Mouse (Mus musculus) limb, embryonic 11.5 days (tissue): ENCODE measurements around the gene Zswim1. TPM values are rescaled to one million over a fixed set of nuclear protein-coding genes. Genes with fewer than 3 reads are reported as not detected.

Source experiments
- ATAC-seq: fragments of 200-750 bp; cut with Nextera tagmentation; 2 replicates; pipeline ENCODE4 v1.8.0; 2017; ENCODE audit warnings: low read depth; ENCODE audit not compliant: insufficient number of reproducible peaks, low FRiP score, low TSS enrichment
- DNase-seq: peaks from one replicate; pipeline ENCODE4 v3.0.0-alpha.2; 2015; ENCODE audit warnings: low spot score
- H3K27ac ChIP-seq: fragments of 300-500 bp; sonication (generic); replicated peaks from 2 replicates; pipeline ENCODE4 v1.5.1; 2014; ENCODE audit warnings: low read depth, mild to moderate bottlenecking, low read length
- H3K27me3 ChIP-seq: fragments of 300-500 bp; sonication (generic); 2 replicates; pipeline ENCODE4 v1.6.1; 2014; ENCODE audit warnings: mild to moderate bottlenecking, low read length, mixed read lengths; ENCODE audit not compliant: control insufficient read depth, insufficient read depth
- H3K36me3 ChIP-seq: fragments of 300-500 bp; sonication (generic); 2 replicates; pipeline ENCODE4 v1.6.1; 2014; ENCODE audit warnings: mild to moderate bottlenecking, low read length, moderate library complexity, mixed read lengths; ENCODE audit not compliant: control insufficient read depth, insufficient read depth
- H3K4me1 ChIP-seq: fragments of 300-500 bp; sonication (generic); 2 replicates; pipeline ENCODE4 v1.6.1; 2014; ENCODE audit warnings: low read length, mixed read lengths; ENCODE audit not compliant: control insufficient read depth, insufficient read depth
- H3K4me2 ChIP-seq: fragments of 300-500 bp; sonication (generic); 2 replicates; pipeline ENCODE4 v1.6.1; 2014; ENCODE audit warnings: low read depth, mild to moderate bottlenecking, moderate library complexity; ENCODE audit not compliant: severe bottlenecking
- H3K4me3 ChIP-seq: fragments of 300-500 bp; sonication (generic); 2 replicates; pipeline ENCODE4 v1.5.1; 2014; ENCODE audit warnings: low read depth, low read length
- H3K9ac ChIP-seq: fragments of 300-500 bp; sonication (generic); 2 replicates; pipeline ENCODE4 v1.6.1; 2014; ENCODE audit warnings: mild to moderate bottlenecking, low read length
- H3K9me3 ChIP-seq: fragments of 300-500 bp; sonication (generic); 2 replicates; pipeline ENCODE4 v1.6.1; 2016; ENCODE audit warnings: low read length; ENCODE audit not compliant: control insufficient read depth
- WGBS: fragments of 180-500 bp; shearing (Covaris S2); extraction: QIAGEN DNeasy Blood & Tissue Kit; methylation state at CpG from one replicate; pipeline ENCODE4 v1.1.7; 2014; 5-methylcytosine and 5-hydroxymethylcytosine counted together
- polyA plus RNA-seq: library from polyadenylated mRNA; unstranded; fragments of >200 nt; fragmentation: Nextera tagmentation; extraction: Ambion mirVana; gene quantifications from 2 replicates; pipeline ENCODE4 v1.2.1, GENCODE M21; 2014

Zswim1 gene
- polyA plus RNA-seq, 1 experiment from 2014 or later = 22.3 TPM

DNA sequence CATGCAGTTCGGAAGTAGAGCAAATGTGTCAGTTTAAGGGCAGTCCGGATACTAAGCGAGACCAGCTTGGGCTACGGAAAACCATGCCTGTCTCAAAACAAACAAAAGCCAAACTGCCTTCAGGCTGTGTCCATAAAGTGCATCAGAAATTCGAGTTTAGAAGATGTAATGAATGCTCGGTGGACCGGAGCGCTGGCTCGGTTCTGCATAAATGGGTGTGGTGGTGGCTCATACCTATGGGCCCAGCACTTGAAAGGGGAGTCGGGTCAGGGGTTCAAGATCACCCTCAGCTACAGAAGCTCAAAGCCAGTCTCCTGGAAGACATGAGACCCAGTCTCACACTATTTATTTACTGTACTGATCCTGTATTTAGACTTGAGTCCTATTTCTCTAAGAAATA lies 34.7 kb upstream of the Zswim1 start:
- H3K36me3 ChIP-seq = no peaks in the 10 kb centered on the region; the same call in 1 of the 2 replicates
- ATAC-seq = no peak
- H3K4me3 ChIP-seq = no peak overlapping the region
- DNase-seq = no peak
- WGBS = 83% methylated on average over 10 of the region's 10 CpGs
- H3K27ac ChIP-seq = no peak overlapping the region
- H3K27me3 ChIP-seq = no peaks in the 10 kb centered on the region
- no peak overlapping the region for H3K9ac ChIP-seq
- H3K9me3 ChIP-seq = no peaks in the 10 kb centered on the region
- H3K4me2 ChIP-seq = no peak overlapping the region
- 0 out of 2 replicates have a peak, but pooled peaks cover 2% of the 10 kb centered on the region for H3K4me1 ChIP-seq

DNA sequence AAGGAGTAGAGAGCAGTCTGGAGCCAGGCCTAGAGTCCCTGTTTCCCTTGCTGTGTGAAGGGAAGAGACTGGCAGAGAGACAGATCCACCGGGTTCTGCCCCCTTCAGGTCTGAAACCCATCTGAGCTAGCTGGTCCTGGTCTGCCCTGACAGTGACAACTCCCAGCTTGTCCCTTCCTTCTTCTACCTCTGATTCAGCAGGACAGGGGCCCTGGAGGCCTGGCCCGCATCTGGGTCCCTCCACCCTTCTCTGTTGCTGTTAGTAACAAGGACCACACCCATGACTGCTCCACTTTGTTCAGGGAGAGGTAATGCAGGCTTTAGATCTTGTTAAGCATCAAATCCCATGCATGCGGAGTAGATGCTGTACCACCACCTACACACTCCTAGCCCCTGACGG lies 34.1 kb upstream of the Zswim1 start:
- Histone ChIP-seq H3K9ac (no peak overlapping the region), H3K4me1 (0 out of 2 replicates have a peak, but pooled peaks cover 2% of the 10 kb centered on the region), H3K9me3 (no peaks in the 10 kb centered on the region), H3K36me3 (no peaks in the 10 kb centered on the region; the same call in 1 of the 2 replicates), H3K27ac (no peak overlapping the region), H3K4me2 (no peak overlapping the region), H3K27me3 (no peaks in the 10 kb centered on the region), H3K4me3 (no peak overlapping the region)
- 77% methylated on average over 4 of the region's 4 CpGs for WGBS
- ATAC-seq (no peak), DNase-seq (no peak)

DNA sequence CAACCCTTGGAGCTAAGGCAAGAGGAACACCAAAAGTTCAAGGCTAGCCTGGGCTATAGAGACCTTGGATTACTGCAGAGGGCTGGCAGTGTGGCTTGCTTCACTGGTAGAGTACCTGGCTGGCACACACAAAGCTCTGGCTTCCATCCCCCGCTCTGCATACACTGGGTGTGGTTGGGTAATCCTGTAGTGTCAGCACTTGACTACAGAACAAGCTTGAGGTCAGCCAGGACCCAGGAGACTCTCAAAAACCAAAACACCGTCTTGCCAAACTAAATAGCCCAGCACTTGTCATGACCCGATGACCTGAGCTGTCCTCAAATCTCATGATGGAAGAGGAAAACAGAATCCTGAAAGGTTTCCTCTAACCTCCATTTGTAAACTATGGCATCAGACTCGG lies 32.0 kb upstream of the Zswim1 start:
- no peaks in the 10 kb centered on the region for H3K9me3 ChIP-seq
- 0 out of 2 replicates have a peak, but pooled peaks cover 2% of the 10 kb centered on the region for H3K4me1 ChIP-seq
- no peak overlapping the region for H3K27ac ChIP-seq
- DNase-seq (no peak), ATAC-seq (no peak)
- H3K9ac ChIP-seq = no peak overlapping the region
- H3K4me3 ChIP-seq = no peak overlapping the region
- no peaks in the 10 kb centered on the region; the same call in 1 of the 2 replicates for H3K36me3 ChIP-seq
- WGBS = 81% methylated on average over 4 of the region's 4 CpGs
- no peaks in the 10 kb centered on the region for H3K27me3 ChIP-seq
- H3K4me2 ChIP-seq = no peak overlapping the region

DNA sequence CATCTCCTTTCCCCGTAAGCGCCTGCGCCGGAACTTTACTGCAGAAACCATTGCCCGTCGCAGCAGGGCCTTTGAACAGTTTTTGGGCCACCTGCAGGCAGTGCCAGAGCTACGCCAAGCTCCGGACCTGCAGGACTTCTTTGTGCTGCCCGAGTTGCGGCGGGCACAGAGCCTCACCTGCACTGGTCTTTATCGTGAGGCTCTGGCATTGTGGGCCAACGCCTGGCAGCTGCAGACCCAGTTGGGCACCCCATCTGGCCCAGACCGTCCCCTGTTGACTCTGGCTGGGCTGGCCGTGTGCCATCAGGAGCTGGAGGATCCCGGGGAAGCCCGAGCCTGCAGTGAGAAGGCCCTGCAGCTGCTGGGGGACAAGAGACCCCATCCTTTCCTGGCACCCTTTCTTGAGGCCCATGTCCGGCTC lies 30.6 kb upstream of the Zswim1 start:
- WGBS = 95% methylated on average over 18 of the region's 18 CpGs
- Histone ChIP-seq H3K9ac (no peak overlapping the region), H3K9me3 (no peaks in the 10 kb centered on the region), H3K27ac (no peak overlapping the region), H3K27me3 (no peaks in the 10 kb centered on the region), H3K36me3 (no peaks in the 10 kb centered on the region; the same call in 1 of the 2 replicates), H3K4me1 (0 out of 2 replicates have a peak, but pooled peaks cover 2% of the 10 kb centered on the region), H3K4me2 (no peak overlapping the region), H3K4me3 (no peak overlapping the region)
- ATAC-seq = no peak
- DNase-seq = no peak

DNA sequence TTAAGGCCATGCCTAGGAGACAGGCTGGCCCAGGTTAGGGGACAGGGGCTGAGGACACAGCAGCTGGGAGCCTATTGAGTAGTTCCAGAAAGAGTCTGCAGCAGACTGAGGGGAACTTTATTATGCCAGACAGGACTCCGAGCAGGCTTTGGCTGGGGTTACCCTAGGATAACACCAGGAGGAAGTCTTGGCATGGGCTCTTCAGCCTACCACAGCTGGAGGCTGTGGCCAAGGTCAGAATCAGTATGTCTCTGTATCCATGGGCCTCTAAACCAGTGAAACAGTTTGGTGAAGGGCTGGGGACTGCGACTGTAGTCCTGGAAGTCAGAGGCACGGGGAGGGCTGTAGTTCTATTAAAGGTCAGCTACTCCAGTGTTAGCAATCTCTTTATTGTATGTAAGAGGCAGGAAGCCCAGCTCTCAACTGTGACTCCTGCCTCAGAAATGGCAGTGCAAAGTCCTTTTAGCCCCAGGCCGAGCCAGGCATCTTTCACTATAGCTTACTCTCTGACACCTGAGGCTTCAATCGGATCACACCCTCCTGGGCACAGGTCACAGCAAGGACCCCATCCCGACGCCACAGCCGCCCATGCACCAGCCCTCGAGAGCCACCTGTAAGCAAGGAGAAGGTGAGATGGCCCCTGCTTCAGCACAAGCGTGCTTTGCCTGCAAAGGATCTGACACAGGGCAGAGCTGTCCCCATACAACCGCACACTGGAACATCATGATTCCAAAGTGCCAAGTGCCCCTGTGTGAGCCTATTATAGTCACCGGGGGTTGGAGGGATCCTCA lies 29.9 kb upstream of the Zswim1 start:
- H3K27ac ChIP-seq = no peak overlapping the region
- H3K36me3 ChIP-seq = no peaks in the 10 kb centered on the region; the same call in 1 of the 2 replicates
- DNase-seq = no peak
- WGBS = 93% methylated on average over 12 of the region's 12 CpGs
- H3K4me2 ChIP-seq = no peak overlapping the region; the same call in 1 of the 2 replicates
- no peaks in the 10 kb centered on the region for H3K27me3 ChIP-seq
- H3K4me3 ChIP-seq = no peak overlapping the region
- H3K9ac ChIP-seq = no peak overlapping the region
- 0 out of 2 replicates have a peak, but pooled peaks cover 2% of the 10 kb centered on the region for H3K4me1 ChIP-seq
- H3K9me3 ChIP-seq = no peaks in the 10 kb centered on the region
- ATAC-seq = no peak

DNA sequence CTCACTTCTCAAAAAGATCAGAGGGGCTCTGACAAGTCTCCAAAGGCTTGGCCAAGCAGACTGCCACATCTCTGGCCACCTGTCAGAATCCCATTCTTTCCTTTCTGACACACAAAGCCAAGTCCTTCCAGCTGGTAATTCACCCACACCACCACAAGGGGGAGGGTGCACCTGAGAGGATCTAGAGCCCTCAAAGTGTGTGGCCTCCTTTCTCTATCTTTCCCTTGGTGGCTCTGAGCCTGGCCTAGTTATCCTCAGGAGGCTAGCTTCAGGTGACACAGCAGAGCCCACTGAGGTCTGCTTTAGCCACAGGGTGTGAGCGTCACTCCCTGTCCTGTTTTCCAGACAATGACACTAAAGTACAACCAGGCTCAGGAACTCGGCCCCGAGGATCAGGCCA lies 29.2 kb upstream of the Zswim1 start:
- no peak overlapping the region for H3K4me2 ChIP-seq
- H3K36me3 ChIP-seq = peaks cover 4% of the 10 kb centered on the region; the same call in 1 of the 2 replicates
- no peak for ATAC-seq
- no peak overlapping the region for H3K4me3 ChIP-seq
- H3K9ac ChIP-seq = no peak overlapping the region
- H3K27ac ChIP-seq = no peak overlapping the region
- WGBS = 84% methylated on average over 3 of the region's 3 CpGs
- peak; percentile 71 for DNase-seq
- H3K4me1 ChIP-seq = 0 out of 2 replicates have a peak, but pooled peaks cover 2% of the 10 kb centered on the region
- H3K9me3 ChIP-seq = no peaks in the 10 kb centered on the region
- no peaks in the 10 kb centered on the region for H3K27me3 ChIP-seq

DNA sequence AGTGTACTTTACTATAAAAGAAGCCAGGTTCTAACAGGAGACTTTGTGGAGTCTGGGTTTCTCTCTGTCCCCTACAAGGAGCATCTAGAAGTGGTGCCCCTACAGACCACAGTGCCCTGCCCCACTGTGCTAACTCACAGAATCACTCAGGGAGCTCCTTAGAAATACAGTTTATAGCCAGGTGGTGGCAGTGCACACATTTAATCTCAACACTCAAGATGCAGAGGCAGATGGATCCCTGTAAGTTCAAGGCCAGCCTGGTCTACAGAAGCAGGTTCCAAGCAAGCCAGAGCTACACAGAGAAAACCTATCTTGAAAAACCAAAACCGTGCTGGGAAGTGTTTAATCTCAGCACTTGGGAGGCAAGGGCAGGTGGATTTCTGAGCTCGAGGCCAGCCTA lies 28.7 kb upstream of the Zswim1 start:
- Histone ChIP-seq H3K4me2 (no peak overlapping the region), H3K9me3 (no peaks in the 10 kb centered on the region), H3K4me3 (no peak overlapping the region), H3K9ac (no peak overlapping the region), H3K27ac (no peak overlapping the region), H3K27me3 (no peaks in the 10 kb centered on the region), H3K4me1 (no peaks in the 10 kb centered on the region), H3K36me3 (peaks cover 4% of the 10 kb centered on the region; the same call in 1 of the 2 replicates)
- WGBS = 90% methylated on average over 2 of the region's 2 CpGs
- DNase-seq (no peak), ATAC-seq (no peak)

- Histone ChIP-seq H3K4me1 (no peaks in the 10 kb centered on the region), H3K4me2 (no peak overlapping the region), H3K27me3 (no peaks in the 10 kb centered on the region), H3K36me3 (peaks cover 4% of the 10 kb centered on the region; the same call in 1 of the 2 replicates), H3K9me3 (no peaks in the 10 kb centered on the region), H3K27ac (no peak overlapping the region), H3K4me3 (no peak overlapping the region), H3K9ac (no peak overlapping the region)
- DNase-seq (peak; percentile 82), ATAC-seq (peak; percentile 58; the same call in 1 of the 2 replicates)
- WGBS = 44% methylated on average over 5 of the region's 5 CpGs
These were observed 28.2 kb upstream of the Zswim1 start for GRCm38 (mm10) chr2:164794293-164794692.
